Mouse (Mus musculus): ENCODE measurements around the gene Gsg1l.
A peak's percentile ranks its signal among the peaks of the same experiment; 100 is the strongest.

Gene Gsg1l

DNA sequence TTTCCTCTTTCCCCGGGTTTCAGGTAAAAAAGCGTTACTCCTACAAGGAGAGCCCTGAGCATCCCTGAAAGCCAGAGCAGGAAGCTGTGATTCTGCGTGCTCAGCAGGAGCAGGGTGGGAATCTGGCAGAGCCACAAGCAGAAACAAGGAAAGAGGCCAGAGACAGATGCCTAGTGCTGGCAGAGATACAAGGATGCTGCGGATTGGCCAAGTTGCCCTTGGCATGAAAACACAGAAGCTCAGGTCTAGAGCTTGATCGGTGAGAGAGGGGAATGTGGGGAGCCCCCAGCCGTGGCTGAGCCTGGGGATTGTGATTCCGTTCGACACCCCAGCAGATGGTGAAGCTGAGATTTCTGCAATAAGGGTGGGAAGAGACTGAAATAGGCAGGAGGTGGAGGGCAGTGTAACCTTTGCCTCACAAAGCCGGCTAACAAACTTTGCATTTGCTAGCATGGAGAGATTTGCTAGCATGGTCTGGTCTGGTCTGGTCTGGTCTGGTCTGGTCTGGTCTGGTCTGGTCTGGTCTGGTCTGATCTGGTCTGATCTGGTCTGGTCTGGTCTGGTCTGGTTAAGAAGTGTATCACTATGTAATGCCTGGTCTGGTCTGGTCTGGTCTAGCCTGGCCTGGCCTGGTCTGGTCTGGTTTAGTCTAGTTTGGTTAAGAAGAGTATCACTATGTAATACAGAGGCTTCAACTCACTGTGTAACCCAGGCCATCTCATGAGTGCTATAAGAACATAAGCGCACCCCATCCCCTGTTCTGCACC, 50.4 kb downstream of the Gsg1l start:
- DNase-seq (ENCODE audit: low read depth, low spot score), result no peak

DNA sequence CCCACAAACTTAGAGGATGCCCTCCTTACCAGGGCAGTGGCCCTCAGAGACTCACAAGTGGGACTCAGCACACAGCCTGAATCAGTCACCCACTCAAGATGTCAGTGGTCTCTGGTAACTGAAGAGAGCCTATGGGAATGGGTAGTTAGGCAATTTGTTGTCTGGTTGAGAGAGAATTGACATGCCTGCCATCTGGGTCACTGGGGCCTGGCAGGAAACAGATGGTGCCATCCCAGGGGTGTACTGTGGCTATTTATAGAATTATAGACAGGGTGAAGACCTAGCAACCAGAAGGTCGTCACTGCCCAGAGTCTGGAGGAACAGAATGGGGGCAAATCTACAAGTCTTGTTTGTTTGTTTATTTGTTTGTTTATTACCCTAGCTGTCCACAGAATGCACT, 54.8 kb downstream of the Gsg1l start:
- DNase-seq (ENCODE audit: low read depth, low spot score), result no peak

DNA sequence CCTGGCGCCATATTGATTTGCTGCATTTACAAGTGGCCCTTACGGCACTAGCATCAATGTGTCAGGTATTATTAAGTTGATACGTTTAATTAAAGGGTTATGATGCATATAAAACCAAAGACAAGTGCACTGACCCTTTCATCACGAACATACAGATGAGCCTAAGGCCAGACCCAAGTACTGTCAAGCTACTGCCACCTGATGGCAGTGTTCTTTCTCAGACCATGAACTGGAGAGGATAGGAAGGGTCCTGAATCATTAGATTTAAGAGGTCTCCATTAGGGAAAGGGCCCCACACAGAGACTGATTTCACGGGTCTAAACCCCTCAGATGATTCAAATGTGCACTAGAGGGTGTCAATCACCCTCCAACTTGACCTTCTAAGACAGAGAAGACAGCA, 55.6 kb downstream of the Gsg1l start:
- DNase-seq (ENCODE audit: low read depth, low spot score), result no peak

DNA sequence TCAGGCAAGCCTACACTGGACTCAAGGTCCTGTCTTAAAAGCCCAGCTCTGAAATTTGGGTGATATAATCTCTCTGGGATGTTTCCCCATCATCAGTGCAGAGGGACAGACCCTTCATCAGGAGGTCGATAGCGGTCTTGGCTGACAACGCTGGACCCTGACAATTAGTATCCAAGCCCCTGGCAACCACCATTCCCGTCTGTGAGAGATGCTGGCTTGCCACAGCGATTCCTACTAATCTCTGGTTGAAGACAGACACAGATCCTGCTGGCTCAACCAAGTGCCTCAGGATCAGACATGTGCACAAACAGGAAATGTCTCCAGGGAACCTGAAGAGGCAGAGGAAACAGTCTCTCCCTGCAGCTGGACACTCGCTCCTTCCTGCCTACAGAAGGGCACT, 62.2 kb downstream of the Gsg1l start:
- no peak for DNase-seq (ENCODE audit: low read depth, low spot score)

DNA sequence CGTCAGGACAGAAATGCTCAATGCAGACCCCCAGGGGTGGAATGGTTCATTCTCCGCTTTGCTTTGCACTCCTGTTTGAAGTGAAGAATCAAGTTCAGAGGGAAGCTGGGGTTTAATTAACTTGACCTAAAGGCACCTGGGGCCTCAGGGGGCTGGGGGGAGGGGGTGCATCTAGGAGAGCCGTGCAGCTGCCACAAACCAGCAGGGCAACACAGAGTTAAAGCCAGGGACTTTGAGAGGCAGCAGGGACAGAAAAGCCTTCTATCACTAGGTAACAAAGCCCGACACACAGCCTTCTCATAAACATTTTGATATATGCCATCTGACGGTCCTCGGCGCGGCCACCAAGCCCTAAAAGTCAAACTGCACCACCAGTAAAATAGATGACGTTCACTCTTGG, 62.9 kb downstream of the Gsg1l start:
- no peak for DNase-seq (ENCODE audit: low read depth, low spot score)

DNA sequence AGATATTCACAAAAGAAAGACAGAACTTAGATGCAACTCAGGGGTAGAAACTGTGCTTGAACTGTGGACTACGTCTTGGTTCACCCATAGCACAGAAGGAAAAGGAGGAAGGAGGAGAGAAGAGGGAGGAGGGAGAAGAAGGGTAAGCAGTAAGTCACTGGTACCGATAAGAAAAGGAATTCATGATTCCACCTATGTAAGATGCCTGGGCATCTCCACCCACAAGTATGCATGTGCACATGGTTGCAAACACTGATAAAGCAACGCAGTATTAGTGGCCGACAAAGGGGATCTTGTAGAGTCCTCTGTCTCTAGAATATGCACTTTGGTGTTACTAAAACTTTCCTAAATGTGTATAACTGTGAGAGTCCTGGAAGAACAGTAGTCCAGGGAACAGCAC, 64.8 kb downstream of the Gsg1l start:
- no peak for DNase-seq (ENCODE audit: low read depth, low spot score)

DNA sequence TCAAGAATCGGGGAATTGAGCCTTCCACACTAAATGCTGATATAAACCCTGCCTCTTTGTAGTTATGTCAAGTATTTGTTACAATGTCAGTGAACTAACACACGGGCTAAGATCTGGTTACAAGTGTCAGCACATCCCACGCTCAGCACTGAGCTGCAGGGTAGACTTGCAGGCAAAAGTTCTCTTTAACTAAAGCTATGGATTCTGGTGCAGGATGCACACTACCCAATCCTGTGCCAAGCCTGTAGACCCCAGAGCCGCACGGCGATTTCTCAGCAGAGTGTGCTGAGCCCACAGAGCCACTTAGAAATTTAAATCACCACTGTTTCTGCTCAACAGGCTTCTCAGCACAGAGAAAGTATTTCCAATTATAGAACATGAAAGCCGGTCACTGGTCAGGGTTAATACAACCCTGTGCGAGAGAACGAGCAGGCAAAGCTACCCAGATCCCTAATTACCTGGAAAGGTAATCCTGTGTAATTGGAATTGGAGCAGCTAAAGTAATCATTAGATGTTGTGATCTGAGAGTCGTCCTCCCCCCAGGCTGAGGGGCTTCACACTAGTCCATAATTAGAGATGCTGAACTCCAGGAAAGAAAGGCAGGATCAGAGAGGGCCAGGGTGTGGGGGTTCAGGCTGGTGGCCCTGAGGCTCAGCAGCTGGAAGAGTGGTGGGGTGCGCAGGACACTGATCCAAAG, 69.7 kb downstream of the Gsg1l start:
- no peak for DNase-seq (ENCODE audit: low read depth, low spot score)

DNA sequence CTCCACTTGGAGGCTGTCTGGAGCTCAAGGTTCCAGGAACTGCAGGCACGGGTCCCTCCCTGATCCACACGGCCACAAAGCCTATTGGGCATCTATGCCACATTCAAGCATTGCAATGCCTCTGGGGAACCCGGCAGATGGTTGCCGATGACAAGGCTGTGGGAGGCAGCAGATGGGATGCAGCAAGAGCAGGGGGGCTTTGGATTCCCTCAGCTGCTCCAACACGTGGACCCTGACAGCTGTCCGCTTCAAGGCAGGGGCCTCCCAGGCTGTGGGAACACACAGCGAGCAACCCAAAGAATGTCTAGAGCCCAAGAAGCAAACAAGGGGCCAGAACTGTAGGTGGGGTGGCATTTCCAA, 73.4 kb downstream of the Gsg1l start:
- no peak for DNase-seq (ENCODE audit: low read depth, low spot score)

DNA sequence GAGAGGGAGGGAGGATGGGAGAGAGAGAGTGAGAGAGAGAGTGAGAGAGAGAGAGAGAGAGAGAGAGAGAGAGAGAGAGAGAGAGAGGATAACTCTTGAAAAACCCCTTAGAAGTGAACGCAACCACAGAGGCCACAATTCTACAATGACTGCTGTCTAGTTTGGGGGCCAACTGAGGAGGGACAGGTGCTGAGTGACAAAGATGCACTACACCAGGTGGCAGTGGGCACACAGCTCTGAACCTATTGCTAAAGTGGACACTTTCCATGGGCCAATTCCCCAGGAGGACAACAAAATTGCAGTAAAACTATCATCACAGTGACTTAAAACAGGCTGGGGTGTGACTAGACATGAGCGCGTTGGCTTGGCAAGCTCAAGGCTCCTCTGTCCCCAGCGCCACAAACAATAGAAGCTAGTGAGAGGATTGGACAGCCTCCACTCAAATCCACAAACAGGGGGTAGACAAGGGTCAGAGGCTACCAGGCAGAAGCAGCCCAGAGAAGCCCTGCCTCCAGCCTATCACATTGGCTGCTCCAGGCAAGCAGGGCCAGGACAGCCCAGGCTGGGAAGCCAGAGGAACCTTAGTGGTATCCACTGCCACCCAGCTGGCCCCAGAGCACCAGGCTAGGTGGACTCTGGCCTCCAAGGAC, 73.9 kb downstream of the Gsg1l start:
- no peak for DNase-seq (ENCODE audit: low read depth, low spot score)

DNA sequence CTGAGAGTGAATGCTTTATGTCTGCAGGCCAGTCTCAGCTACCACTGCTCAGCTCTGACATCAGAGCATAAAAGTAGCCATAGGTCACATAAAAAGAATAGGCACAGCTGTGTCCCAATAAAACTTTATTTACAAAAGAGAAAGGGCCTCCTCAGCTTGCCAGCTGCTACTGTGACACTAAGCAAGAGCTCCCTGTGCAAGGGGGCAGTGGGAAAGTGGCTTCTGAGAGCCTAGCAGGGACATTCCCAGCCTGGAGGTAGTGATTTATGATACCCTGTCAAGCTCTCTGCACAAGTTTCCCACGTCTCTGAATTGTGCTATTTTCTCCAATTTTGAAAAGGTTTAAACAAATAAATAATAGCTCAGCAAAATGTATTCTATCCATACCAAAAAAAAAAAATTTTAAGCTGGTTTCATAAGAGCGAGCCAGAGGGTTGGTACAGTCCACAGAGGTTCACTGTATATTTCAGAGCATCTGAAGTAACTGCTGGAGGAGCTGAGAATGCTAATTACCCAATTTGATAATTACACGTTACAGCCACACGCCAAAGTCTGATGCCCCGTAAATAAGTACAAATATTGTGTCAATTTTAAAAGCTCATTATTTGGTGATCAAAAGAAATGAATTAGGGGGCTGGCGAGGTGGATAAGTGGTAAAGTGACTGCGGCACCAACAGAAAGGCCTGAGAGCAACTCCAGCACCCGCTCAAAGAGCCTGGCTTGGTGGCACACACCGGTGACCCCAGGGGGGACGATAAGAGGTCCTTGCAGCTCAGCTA, 74.9 kb downstream of the Gsg1l start:
- no peak for DNase-seq (ENCODE audit: low read depth, low spot score)

DNA sequence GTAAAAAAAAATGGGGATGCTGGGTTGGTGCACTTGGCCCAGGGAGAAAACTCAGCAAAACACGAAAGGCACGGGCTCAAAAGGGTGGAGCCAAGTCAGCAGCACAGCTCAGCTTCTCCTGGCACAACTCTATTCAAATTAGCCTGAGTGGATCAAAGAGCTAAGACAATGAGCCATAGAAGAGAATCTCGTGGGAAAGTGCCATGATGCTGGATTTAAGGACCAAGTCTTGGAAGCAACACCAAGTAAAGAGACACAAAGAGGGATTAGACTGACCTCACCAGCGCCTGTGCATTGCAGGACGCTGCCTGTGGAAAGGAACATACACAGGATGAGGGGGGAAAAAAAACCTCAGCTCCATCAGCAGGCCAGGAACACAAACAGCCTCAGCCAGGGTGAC, 76.9 kb downstream of the Gsg1l start:
- no peak for DNase-seq (ENCODE audit: low read depth, low spot score)

DNA sequence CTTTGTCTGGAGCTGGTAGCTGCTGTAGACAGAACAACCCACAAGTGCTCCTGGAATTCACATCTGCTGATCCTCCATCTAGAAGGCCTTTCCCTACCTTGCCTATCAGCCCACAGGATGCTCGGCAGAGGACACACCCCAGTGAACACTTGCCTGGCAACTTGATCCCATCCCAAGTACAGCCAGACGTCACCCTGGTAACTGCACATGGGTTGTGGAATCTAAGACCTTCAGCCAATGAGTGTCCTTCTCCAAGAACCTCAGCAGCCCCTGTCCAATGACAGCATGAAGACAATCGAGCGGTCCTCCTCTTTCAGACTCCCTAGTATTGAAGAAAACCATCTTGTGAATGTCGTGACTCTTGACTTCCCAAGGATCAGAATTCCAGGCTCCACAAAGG, 80.5 kb downstream of the Gsg1l start:
- DNase-seq (ENCODE audit: low read depth, low spot score), result no peak

DNA sequence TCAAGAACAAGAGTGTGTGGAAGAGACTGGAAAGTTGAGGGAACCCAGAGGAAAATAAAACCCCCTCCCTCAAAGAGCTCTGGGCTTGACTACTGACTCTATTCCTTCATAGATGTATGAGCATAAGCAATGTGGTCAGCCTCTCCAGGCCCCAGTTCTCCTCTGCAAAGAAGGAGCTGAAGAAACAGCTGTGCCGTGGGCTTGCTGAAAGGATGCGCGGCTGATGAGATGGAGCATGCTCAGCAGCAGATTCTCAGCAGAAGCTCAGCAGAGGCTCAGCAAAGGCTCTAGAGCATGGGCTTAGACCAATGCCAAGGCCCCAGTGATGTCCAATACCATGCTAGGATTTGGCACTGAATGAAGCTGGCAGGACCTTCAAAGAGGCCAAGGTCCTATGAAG, 82.3 kb downstream of the Gsg1l start:
- DNase-seq (ENCODE audit: low read depth, low spot score), result no peak

DNA sequence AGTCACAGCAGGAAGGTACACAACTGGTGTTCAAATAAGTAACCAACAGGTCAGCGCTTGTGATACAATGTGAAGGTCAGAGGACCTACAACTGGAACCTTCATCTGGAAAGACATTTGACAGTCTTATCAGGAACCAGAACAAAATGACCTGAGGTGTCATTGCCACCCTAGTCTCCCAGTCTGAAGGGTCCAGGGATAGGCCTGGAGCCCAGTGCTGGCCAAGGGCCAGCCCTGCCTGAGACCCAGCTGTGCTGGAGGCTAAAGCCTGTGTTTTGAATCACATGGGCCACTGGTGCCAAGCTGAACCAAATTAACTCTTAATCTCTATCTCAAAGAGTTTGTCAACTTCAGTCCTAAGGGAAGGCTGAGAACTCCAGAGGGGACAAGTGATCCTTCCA, 86.1 kb downstream of the Gsg1l start:
- no peak for DNase-seq (ENCODE audit: low read depth, low spot score)

DNA sequence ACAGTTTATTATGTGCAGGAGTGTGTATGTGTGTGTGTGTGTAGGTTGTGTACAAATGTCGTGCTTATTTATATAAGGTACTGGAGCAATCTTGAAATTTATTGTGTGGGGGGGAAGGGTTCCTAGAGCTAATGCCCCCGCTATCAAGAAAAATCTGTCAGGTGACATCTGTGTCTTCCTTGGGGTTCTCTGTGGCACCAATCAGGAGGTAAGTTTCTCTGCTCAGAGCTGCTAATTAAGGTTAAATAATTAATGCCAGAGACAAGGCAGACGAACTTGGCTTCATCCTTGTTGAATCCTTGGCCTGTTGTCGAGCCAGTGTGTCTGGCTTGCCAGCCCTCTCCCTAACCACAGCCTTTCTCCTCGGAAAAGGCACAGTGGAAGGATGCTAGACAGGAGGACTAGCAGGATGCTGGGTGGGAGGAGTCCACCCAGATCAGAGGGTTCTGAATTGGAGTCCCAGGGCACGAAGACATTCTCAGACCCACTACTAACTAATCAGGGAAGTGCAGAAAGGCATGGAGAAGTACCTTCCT, 89.8 kb downstream of the Gsg1l start:
- DNase-seq (ENCODE audit: low read depth, low spot score), result no peak

DNA sequence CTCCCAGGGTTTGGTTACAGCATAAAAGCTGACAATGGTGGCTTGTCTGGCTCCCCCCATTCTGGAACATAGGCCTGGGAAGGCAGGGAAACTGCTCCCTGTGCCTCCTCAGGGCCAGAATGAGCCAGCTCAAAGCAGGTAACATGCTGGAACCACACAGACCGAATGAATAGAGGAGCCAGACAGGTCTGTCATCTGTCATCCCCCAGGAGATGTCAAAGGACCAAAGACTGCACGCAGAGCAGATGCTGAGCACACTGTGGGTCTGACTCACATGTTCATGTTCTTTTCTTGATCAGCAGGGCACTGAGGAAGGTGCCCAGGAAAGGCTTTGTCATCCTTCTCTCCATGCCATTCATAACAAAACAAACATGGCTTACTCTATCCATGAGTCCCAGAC, 90.4 kb downstream of the Gsg1l start:
- no peak for DNase-seq (ENCODE audit: low read depth, low spot score)

DNA sequence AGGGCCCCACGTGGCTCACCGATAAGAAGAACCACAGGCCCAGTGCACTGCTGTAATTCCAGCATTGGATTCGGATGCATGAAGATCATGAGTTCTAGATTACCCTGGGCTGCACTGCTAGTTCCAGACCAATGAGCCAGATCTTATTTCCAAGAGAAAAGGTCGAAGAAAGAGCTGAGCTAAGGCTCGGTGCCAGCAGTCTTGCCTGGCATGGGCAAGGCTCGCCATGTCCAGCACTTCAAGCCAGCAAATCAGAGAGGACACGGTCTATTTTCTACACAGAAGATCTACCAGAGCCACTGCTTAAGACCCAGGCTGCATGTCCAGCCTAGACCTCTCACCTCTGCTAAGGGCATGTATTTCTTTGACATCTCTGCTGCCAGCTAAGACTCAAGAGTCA, 92.2 kb downstream of the Gsg1l start:
- DNase-seq (ENCODE audit: low read depth, low spot score), result no peak

DNA sequence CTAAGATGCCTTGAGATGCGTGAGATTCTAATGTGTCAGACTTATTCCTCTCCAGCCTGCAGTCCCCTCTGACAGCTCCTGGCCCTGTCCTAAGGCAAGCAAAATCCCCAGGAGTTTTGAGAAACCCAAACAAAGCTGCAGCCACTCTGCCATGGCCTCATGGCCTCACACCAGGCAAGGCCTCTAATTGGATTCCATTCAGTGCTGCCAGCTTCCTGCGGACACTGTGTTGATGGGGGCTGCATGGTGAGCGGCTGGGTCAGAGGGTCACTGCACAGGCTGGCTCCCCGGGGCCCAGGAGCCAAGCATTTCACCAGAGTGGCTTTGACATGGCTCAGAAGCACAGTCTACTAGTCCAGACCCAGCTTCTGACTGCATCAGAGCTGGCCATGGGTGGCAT, 92.7 kb downstream of the Gsg1l start:
- DNase-seq (ENCODE audit: low read depth, low spot score), result no peak

DNA sequence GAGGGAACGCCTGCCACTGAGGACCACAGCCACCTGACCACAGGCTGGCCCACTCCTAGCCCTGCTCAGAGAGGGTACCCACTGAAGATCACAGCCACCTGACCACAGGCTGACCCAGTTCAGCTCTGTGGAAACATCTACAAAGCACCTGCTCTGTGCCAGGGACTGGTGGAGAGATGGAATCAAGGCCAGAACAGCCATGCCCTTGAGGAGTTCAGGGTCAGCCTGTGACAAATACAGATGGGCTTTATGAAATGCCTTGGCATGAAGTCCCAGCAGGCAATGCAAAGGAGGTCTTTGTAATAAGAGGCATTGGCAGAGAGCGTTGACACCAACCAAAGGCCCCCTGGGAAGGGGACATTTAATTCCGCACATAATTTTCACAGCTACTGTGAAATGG, 93.9 kb downstream of the Gsg1l start:
- DNase-seq (ENCODE audit: low read depth, low spot score), result no peak

DNA sequence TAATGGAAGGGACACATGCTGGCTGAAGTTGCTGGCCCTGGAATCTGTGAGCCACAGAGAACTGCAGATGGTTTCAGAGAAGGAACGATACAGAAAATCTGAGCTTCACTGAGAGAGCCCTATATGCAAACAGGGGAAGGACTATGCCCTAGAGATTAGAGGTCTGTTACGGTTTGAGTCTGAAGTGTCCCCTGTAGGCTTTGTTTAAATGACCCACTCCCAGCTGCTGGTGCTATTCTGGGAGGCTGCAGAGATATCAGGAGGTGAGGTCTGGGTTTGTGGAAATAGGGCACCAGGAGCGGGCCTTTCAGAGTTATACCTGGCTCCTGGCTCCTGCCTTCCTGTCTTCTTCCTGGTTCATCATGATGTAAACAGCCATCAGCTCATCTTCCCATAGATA, 95.1 kb downstream of the Gsg1l start:
- no peak for DNase-seq (ENCODE audit: low read depth, low spot score)

DNA sequence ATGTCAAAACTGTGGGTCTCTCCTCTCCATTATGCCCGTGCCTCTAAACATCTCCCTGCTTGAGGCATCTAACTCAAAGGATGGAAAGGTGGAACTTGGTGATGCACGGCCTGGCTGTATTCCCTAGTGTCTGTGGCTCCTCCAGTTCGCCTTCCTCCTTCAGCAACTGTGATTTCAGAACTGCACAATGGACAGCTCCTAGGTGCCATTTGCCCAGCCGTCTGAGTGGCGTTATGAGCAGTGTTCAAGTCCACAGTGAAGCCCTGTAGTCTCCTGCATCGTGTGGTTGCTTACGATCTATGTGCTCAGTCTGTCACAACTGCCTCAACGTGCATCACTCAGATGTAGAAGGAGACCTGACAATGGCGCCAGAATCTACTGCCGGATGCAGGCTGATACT, 96.6 kb downstream of the Gsg1l start:
- peak; percentile 34 for DNase-seq (ENCODE audit: low read depth, low spot score)

All from embryo, embryonic 11.5 days (tissue).